Mouse (Mus musculus) kidney, postnatal 25 days (tissue): ENCODE measurements around the gene Iqgap3.

ENCODE experiments used
- DNase-seq, 2 experiments: peaks; one replicate each; pipeline ENCODE4 v3.0.0; 2021; ENCODE audit warnings: mixed read lengths in 2 of 2

Iqgap3 gene

DNA sequence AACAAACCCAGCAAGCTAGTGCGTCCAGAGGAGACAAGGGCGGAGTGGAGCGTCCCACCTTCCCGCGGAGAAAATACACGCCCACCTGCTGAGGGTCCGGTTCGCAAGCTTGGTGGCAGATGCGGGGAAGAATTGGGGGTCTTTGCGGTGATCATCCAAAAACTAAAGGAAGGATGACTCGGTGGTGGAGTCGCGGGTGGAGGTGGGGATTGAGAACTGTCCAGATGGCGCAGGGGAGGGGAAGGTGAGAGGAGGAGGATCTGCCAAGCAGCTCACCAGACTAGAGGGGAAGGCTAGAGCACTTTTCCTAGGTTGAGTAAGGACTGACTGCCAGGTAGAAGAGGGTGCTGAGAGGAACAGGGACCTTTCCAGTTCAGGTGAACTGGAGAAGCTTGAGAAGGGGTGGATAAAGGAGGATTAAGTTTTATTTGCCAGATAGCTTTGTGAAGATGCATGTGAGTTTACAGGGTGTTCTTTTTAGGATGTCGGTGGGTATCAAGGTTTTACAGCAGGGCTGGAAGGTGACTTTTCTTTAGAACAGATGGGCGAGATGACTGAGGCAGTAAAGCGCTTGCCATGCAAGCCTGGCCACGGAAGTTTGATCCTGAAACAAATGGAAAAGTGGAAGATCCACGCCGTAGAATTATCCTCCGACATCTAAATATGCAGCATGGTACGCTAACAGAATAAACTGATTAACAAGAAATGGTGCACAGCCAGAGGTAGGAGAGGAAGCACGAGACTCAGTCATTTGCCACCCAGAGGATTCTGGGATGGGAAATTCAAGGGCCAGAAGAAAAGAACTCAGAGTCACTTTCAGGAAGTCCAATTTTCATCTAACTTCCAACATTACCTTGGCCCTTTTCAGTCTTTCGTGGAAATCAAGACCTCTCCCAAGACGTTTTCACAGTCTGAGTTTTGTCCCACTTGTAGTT, 57.7 kb downstream of the Iqgap3 start:
- peak; percentile 37 to 58 for DNase-seq

- DNase-seq: peak; percentile 62 to 83
Observed at GRCm38 (mm10) chr3:88140178-88140902, 58.6 kb downstream of the Iqgap3 start.

- no peak for DNase-seq
Observed at GRCm38 (mm10) chr3:88140903-88141430, 59.2 kb downstream of the Iqgap3 start.

GRCm38 (mm10) chr3:88141439-88141786, 59.6 kb downstream of the Iqgap3 start:
- DNase-seq: peak; percentile 75 to 86

DNA sequence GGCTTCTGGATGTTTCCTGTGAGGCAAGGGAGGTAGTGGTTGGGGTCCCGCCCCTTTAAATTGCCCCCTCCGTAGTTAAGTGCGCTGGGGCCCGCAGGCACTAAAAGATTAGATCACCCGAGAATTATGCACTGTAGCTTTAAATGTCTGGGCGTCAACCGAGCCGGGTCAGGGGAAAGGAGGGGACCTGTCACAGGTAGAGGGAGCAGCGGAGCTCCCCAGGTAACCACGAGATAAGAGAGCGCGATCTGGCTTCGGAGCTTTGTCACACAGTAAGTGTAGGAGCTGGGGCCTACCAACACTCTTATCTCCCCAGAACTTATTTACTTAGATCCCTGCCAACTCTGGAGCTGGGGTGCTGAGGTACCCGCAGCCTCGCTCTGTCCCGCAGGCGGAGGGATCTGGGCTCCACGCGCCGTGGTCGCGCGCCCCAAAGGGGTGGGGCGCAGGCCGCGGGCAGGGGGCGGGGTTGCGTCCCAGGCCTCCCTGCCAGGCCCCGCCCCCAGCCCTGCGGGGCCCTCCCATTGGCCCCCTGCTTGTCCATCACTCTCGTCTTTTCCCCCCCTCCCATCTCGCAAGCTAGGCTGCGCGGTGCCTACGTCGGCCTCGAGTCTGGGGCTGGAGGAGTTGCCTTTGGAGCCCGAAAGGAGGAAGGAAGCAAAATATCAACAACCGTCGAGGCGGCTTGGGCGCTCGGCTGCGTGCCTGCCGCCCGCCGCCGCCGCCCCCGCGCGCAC, 60.2 kb downstream of the Iqgap3 start, which contains the start of gene Mef2d:
Mef2d (plus strand) TSS at position 586 of the 737 bp plus-strand sequence.
- peak; percentile 96 to 99 for DNase-seq

GRCm38 (mm10) chr3:88142546-88142915, 60.8 kb downstream of the Iqgap3 start:
- DNase-seq: no peak

DNA sequence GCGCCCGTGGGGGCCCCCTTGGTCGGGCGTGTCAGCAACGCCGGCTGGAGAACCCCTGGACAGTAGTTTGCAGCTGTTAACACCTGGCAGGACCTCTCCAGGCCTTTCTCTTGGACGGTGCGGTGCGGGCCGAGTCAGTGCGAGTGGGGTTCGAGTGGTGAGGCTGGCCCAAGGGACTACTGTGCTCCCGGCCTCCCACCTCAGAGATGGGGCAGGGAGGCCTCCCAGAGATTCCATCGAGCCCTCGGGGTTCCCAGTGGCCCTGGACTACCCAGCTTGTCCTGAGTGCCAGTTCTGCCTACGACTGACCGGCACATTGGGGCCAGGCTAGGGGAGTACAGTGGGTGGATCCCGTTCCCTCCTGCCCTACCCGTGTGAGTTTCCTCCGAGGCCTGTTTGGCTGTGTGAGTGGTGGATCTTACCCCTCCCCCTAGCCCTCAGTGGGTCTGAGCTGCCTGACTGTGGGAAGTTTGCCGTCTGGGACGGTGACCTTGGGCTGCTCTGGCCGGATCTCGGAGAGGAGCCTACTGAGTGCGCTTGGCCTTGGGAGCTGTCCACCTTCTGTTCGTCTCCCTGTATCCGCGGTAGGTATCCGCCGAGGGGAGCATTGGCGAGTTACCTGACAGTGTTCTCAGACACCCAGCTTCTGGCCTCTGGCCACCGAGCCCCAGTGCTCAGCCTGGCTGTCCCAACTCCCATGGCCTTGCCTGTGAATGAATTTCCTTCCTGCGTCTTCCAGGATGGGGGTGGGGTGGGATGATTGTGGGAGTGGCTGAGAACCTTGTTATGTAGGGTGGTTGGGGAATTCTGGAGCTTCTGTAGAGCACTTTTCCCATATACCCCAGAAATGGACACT, 61.4 kb downstream of the Iqgap3 start:
- peak; percentile 82 to 88 for DNase-seq

DNA sequence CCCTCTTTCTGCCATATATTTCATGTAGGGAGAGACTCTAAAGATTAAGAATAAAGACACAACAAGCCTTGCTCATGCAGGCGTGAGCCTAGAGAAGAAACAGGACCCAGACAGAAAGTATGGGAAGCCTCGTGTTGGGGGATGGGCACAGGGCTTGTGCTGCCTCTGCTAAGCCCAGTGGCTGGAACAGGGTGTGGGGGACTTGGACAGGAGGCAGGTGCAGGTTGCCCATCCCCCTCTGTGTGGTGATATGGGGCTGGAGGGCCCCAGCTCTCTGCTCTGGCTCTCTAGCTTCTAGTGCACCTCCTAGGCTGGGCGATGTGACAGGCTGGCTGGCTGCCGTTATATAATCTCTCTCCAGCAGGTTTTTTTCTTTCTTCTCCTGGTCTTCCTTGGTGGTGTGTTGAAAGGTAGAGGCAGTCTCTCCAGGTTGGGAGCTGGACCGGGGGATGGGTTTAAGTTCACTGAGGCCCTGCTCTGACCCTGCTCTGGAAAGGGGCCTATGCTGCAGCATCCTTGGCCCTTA, 62.3 kb downstream of the Iqgap3 start:
- peak; percentile 42 to 71 for DNase-seq

- peak; percentile 56 to 60 for DNase-seq
Observed at GRCm38 (mm10) chr3:88144648-88145410, 63.1 kb downstream of the Iqgap3 start.

GRCm38 (mm10) chr3:88145411-88145782, 63.6 kb downstream of the Iqgap3 start:
- DNase-seq: peak in 1 of 2 experiments; percentile 48

- peak; percentile 32 to 55 for DNase-seq
Observed at GRCm38 (mm10) chr3:88145952-88146351, 64.2 kb downstream of the Iqgap3 start.

DNA sequence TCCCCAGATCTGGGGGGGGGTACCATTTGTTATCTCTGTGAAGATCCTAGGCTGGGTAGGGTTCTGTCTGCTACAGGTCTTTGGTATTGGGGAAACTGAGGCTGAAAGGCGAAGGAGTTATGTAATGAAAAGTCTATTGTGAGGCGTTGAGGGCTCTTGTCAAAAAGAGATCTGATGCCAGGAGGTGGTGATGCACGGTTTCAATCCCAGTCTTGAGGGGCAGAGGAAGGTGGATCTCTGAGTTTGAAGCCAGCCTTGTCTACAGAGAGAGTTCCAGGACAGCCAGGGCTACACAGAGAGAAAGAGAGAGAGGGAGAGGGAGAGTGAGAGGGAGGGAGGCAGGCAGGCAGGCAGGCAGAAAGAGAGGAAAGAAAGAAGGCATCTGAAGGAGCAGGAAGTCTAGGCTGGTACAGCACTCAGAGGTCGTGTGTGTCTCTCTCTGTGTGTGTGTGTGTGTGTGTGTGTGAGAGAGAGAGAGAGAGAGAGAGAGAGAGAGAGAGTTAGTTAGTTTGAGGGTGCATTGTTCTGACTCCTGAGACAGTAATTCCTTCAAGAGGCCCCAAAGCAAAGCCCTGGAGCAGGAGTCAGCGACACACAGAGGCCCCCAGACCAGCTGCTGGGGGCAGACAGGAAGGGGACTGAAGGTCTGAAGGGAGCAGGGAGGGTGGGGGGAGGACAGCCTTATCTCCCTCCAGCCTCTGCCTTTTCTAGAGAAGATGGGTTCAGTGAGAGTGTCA, 64.8 kb downstream of the Iqgap3 start:
- DNase-seq: no peak

DNA sequence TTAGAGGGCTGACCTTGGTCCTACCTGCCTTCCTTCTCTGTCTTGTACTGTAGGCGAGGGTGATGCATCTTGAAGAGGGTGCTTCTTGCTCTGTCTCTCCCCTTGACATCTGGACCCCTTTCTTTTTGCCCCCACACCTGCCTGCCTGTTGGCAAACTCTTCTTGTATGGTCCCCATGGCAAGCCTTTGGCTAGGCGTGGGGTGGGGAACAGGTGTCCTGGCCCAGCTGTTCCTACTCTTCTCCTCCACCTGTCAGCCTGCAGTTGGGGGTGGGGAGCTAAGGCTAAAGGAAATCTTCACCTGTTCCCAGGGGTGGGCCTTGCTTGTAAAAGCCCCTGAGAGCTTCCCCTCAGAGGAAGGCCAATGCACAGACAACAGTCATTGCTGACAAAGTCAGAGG, 65.7 kb downstream of the Iqgap3 start:
- DNase-seq: no peak

DNA sequence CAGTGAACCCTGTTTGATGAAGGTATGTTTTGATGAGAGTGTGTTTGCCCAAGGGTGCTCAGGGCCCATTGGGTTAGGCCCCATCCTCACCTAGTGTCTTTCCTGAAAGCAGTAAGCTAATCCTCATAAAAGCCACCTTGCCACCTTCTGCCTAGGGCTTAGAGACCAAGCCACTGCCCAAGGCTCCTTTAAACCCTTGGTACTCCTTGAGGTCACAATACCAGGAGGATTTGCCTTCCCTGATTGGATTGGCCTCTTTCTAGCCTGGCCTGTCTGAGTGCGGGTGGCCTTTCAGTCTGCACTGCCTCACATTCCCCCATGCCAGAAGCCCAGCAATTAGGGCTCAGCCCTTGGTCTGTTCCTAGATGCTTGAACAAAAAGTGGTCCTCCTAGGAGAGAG, 66.1 kb downstream of the Iqgap3 start:
- DNase-seq: no peak

GRCm38 (mm10) chr3:88148354-88148753, 66.6 kb downstream of the Iqgap3 start:
- DNase-seq: no peak

- peak; percentile 71 to 76 for DNase-seq
Observed at GRCm38 (mm10) chr3:88148776-88149509, 67.2 kb downstream of the Iqgap3 start.

- DNase-seq: no peak
Observed at GRCm38 (mm10) chr3:88149510-88149974, 67.8 kb downstream of the Iqgap3 start.

GRCm38 (mm10) chr3:88150061-88150998, 68.6 kb downstream of the Iqgap3 start:
- peak; percentile 31 to 65 for DNase-seq
